Mouse (Mus musculus): ENCODE data around the gene Pgk1. TPM values are rescaled to one million over a fixed set of nuclear protein-coding genes. Genes with fewer than 3 reads are reported as not detected.

Pgk1 gene
- 508 and 511 TPM in 2 replicates for polyA plus RNA-seq (2012; rRNA removed)

DNA sequence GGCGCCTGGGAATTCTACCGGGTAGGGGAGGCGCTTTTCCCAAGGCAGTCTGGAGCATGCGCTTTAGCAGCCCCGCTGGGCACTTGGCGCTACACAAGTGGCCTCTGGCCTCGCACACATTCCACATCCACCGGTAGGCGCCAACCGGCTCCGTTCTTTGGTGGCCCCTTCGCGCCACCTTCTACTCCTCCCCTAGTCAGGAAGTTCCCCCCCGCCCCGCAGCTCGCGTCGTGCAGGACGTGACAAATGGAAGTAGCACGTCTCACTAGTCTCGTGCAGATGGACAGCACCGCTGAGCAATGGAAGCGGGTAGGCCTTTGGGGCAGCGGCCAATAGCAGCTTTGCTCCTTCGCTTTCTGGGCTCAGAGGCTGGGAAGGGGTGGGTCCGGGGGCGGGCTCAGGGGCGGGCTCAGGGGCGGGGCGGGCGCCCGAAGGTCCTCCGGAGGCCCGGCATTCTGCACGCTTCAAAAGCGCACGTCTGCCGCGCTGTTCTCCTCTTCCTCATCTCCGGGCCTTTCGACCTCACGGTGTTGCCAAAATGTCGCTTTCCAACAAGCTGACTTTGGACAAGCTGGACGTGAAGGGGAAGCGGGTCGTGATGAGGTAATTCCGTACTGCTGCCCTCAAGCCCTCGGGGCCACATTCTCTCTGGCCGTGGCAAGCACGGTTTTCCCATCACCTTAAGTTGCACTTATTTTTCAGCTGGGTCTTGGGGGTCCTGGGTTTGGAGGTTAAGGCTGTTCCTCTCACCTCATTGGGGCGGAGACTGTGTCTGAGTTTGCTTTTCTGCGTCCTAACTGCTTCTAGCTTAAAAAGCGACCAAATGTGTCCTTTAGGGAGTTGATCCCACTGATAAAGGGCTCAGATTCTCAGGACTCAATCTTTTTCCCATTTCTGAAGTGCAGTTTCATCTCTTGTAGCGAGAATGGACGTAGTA is at the start of gene Pgk1:
Gene Pgk1, plus strand, starts transcription at position 388 of the 937 bp plus-strand sequence.
- WGBS: 7% methylated on average over 55 of the region's 55 CpGs

DNA sequence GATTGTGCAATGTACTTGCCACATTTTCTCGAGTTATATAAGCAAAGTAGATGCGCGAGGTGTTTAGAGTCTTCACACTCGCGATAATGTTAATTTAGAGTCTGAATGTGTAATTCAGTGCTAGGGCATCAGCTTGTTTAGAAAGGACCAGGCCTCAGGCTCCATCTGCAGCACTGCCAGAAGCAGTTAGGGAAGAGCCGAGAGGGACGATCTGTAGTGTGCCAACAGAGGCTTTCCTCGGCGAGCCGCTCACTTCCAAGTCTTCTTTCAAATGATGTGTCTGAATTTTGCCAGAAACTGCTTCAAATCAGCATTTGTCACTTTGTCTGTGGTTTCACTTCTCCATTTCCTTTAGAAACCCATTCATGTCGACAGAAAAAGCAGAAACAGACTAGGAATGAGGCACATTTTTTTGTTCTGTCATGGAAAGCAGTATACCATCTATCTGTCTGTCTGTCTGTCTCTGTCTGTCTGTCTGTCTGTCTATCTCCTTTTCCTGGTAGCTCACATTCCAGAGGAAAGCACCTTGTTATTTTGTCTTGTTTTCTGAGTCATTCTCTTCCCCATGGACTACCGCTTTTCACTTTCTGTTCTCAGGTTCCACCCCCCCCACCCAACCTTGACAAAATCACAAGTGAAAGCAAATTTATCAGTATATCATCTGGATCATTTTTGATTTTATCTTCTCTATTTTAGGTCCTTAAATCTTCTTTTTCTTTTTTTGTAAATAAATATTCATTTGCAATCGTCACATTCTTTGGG is 47.4 kb upstream of the Pgk1 start:
- 77% methylated on average over 13 of the region's 13 CpGs for WGBS
- Histone ChIP-seq H3K4me3 (replicated peaks; ENCODE audit: insufficient read depth, low read depth, low read length) (no peak overlapping the region), H3K27ac (ENCODE audit: insufficient read depth, low read length) (no peak overlapping the region), H3K27me3 (ENCODE audit: control insufficient read depth, insufficient read depth, low read length) (no peaks in the 10 kb centered on the region), H3K4me1 (ENCODE audit: control insufficient read depth, insufficient read depth, low read length) (no peaks in the 10 kb centered on the region)
- TF ChIP-seq CTCF (IDR thresholded peaks at IDR 0.05; ENCODE audit: borderline replicate concordance, insufficient read depth, low read depth, low read length) (no peak), POLR2A (IDR thresholded peaks at IDR 0.05; ENCODE audit: borderline replicate concordance, insufficient read depth, low read length) (no peak)
- DNase-seq: no peak

More for the DNA sequence above, at the start of gene Pgk1:
- Histone ChIP-seq H3K4me1 (ENCODE audit: control insufficient read depth, insufficient read depth, low read length) (peaks cover 2% of the 10 kb centered on the region; the same call in 1 of the 2 replicates), H3K27ac (ENCODE audit: insufficient read depth, low read length) (peak within 1 kb of the TSS; percentile 71), H3K4me3 (replicated peaks; ENCODE audit: insufficient read depth, low read depth, low read length) (peak within 1 kb of the TSS; percentile 97), H3K27me3 (ENCODE audit: control insufficient read depth, insufficient read depth, low read length) (no peaks in the 10 kb centered on the region)
- peak; percentile 85 to 97 for DNase-seq
- TF ChIP-seq CTCF (IDR thresholded peaks at IDR 0.05; ENCODE audit: borderline replicate concordance, insufficient read depth, low read depth, low read length) (0 out of 2 replicates have a peak, but pooled peaks have one; percentile 13), POLR2A (IDR thresholded peaks at IDR 0.05; ENCODE audit: borderline replicate concordance, insufficient read depth, low read length) (peak; percentile 32; the same call in 1 of the 2 replicates)

DNA sequence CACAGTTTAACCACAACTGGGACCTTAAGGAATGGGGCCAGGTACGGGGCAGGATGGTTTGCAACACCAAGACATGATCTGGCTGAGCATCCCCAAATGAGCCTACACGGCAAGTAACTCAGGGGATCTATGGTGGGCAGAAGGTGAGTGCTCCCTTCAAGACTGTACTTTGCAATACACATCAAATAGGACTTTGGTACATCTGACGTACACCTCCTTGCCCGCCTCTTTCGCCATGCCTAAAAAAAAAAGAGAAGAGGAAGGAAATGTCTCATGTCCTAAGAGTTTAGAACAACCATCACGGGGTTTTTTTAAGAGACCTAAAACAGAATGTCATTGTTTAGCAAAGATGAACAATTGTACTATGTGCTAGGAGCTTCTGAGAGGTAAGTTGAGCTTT is 44.0 kb upstream of the Pgk1 start, which contains the start of gene Tlr13:
Gene Tlr13, plus strand, starts transcription at position 269 of the 400 bp plus-strand sequence.
- TF ChIP-seq CTCF (IDR thresholded peaks at IDR 0.05; ENCODE audit: borderline replicate concordance, insufficient read depth, low read depth, low read length) (no peak), POLR2A (IDR thresholded peaks at IDR 0.05; ENCODE audit: borderline replicate concordance, insufficient read depth, low read length) (no peak)
- Histone ChIP-seq H3K27me3 (ENCODE audit: control insufficient read depth, insufficient read depth, low read length) (no peaks in the 10 kb centered on the region), H3K4me3 (replicated peaks; ENCODE audit: insufficient read depth, low read depth, low read length) (no peak within 1 kb of the TSS), H3K4me1 (ENCODE audit: control insufficient read depth, insufficient read depth, low read length) (no peaks in the 10 kb centered on the region), H3K27ac (ENCODE audit: insufficient read depth, low read length) (no peak within 1 kb of the TSS)
- WGBS: 88% methylated on average over 6 of the region's 6 CpGs
- DNase-seq: no peak

DNA sequence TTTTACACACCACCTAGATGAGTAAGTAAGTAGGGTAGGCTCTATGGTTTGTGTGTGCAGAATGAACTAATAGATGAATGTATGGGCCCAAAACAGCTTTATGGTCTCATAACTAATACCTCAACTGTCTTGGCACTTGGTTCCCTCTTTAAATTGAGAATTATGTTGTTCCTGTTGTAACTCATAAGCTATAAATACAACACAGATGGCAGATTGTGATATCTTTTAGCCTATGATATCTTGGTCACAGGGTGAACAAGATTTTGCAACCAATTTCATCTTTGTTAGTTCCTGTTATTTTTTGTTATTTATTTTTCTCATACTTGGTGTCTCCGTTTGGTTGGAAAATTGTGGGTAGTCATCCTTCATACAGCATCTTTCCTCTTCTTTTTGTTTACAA is 38.7 kb upstream of the Pgk1 start:
- WGBS: 84% methylated on average over 1 of the region's 1 CpGs

DNA sequence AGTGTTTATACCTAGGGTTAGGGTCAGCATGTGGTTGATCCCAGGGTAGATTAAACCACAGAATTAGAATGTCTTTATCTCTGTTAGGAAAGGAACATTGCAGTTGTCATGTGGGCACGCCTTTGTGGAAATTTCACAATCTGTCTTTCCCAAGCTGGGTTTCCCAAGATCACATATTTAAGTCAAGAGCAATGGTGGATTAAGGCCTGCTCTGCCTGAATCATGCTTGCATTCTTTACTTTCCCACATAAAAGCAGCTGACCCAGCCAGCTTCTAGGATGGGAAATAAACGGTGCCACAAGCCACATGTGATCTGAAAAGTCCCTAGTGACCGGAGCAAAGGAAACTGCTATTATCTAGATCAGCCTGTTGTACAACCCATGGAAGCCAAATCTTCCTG is 37.4 kb upstream of the Pgk1 start:
- TF ChIP-seq CTCF (IDR thresholded peaks at IDR 0.05; ENCODE audit: borderline replicate concordance, insufficient read depth, low read depth, low read length) (no peak), POLR2A (IDR thresholded peaks at IDR 0.05; ENCODE audit: borderline replicate concordance, insufficient read depth, low read length) (no peak)
- DNase-seq: no peak
- H3K27ac ChIP-seq (ENCODE audit: insufficient read depth, low read length): no peak overlapping the region
- H3K4me3 ChIP-seq (replicated peaks; ENCODE audit: insufficient read depth, low read depth, low read length): no peak overlapping the region
- 88% methylated on average over 3 of the region's 3 CpGs for WGBS
- no peaks in the 10 kb centered on the region for H3K27me3 ChIP-seq (ENCODE audit: control insufficient read depth, insufficient read depth, low read length)
- no peaks in the 10 kb centered on the region for H3K4me1 ChIP-seq (ENCODE audit: control insufficient read depth, insufficient read depth, low read length)

More for the DNA sequence above, 38.7 kb upstream of the Pgk1 start:
- no peaks in the 10 kb centered on the region for H3K27me3 ChIP-seq (ENCODE audit: control insufficient read depth, insufficient read depth, low read length)
- no peak overlapping the region for H3K4me3 ChIP-seq (replicated peaks; ENCODE audit: insufficient read depth, low read depth, low read length)
- H3K4me1 ChIP-seq (ENCODE audit: control insufficient read depth, insufficient read depth, low read length): no peaks in the 10 kb centered on the region
- no peak overlapping the region for H3K27ac ChIP-seq (ENCODE audit: insufficient read depth, low read length)
- no peak for TF ChIP-seq CTCF (IDR thresholded peaks at IDR 0.05; ENCODE audit: borderline replicate concordance, insufficient read depth, low read depth, low read length)
- TF ChIP-seq POLR2A (IDR thresholded peaks at IDR 0.05; ENCODE audit: borderline replicate concordance, insufficient read depth, low read length): no peak
- DNase-seq: no peak

DNA sequence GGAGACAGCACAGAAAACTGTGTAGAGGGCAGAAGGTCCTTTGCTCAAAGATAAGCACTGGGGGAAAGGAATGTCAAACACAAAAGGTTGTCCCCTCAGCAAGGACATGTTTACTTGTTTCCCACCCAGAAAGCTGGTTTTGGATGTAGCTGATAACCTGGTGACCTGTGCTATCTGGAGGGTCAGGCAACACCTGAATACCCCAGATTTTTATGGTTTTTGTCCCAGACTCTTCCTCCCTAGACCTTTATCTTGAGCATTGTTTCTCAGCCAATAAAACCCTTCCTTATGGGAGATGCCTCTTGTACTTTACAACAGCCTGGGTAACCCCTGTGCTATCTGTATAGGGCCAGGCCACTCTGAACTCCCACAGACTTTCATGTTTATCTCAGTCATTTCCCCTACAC is 32.7 kb upstream of the Pgk1 start:
- no peak for DNase-seq
- TF ChIP-seq POLR2A (IDR thresholded peaks at IDR 0.05; ENCODE audit: borderline replicate concordance, insufficient read depth, low read length): no peak
- no peak for TF ChIP-seq CTCF (IDR thresholded peaks at IDR 0.05; ENCODE audit: borderline replicate concordance, insufficient read depth, low read depth, low read length)
- Histone ChIP-seq H3K27ac (ENCODE audit: insufficient read depth, low read length) (no peak overlapping the region), H3K4me1 (ENCODE audit: control insufficient read depth, insufficient read depth, low read length) (no peaks in the 10 kb centered on the region), H3K4me3 (replicated peaks; ENCODE audit: insufficient read depth, low read depth, low read length) (no peak overlapping the region), H3K27me3 (ENCODE audit: control insufficient read depth, insufficient read depth, low read length) (no peaks in the 10 kb centered on the region)

DNA sequence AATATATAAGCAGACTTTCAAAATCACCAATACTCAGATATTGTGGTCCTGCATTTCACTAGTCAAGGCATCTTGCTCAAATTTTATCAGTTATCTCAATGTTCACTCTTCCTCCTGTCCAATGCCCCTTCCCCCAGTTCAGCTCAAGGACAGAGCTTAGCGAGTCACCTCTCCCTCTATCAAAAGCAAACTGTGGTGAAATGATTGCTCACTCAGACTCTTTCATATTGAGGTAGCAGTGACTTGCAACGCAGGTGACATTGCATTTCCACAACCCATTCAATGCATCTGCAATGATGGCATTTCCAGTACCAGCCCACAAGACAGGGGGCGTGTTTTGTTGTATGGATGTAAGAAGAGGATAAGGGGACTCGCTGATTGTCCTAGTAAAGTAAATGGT is 31.0 kb upstream of the Pgk1 start:
- 88% methylated on average over 4 of the region's 4 CpGs for WGBS

More for the DNA sequence above, 31.0 kb upstream of the Pgk1 start:
- Histone ChIP-seq H3K4me3 (replicated peaks; ENCODE audit: insufficient read depth, low read depth, low read length) (no peak overlapping the region), H3K4me1 (ENCODE audit: control insufficient read depth, insufficient read depth, low read length) (no peaks in the 10 kb centered on the region), H3K27ac (ENCODE audit: insufficient read depth, low read length) (no peak overlapping the region), H3K27me3 (ENCODE audit: control insufficient read depth, insufficient read depth, low read length) (no peaks in the 10 kb centered on the region)
- TF ChIP-seq POLR2A (IDR thresholded peaks at IDR 0.05; ENCODE audit: borderline replicate concordance, insufficient read depth, low read length) (no peak), CTCF (IDR thresholded peaks at IDR 0.05; ENCODE audit: borderline replicate concordance, insufficient read depth, low read depth, low read length) (no peak)
- no peak for DNase-seq
